Mouse (Mus musculus) kidney, embryonic 16.5 days (tissue): ENCODE measurements at regions not wholly inside any gene's neighbourhood (a gene's known extent, or its start where the extent isn't known, plus 50 kb on each side); places are given as distances from the start of the nearest gene placed in this dataset.

Experiments used
- ATAC-seq: fragments of 200-750 bp; cut with Nextera tagmentation; 2 replicates; pipeline ENCODE4 v1.8.0; 2017; ENCODE audit warnings: moderate TSS enrichment; ENCODE audit not compliant: low FRiP score, low TSS enrichment
- H3K27ac ChIP-seq: fragments of 300-500 bp; sonication (generic); 2 replicates; pipeline ENCODE4 v1.5.1; 2014; ENCODE audit warnings: low read length
- H3K27me3 ChIP-seq: fragments of 300-500 bp; sonication (generic); 2 replicates; pipeline ENCODE4 v1.6.1; 2014; ENCODE audit warnings: low read length, control low read depth, mixed read lengths; ENCODE audit not compliant: insufficient read depth
- H3K36me3 ChIP-seq: fragments of 300-500 bp; sonication (generic); 2 replicates; pipeline ENCODE4 v1.6.1; 2014; ENCODE audit warnings: low read length, control low read depth, mixed read lengths; ENCODE audit not compliant: insufficient read depth
- H3K4me1 ChIP-seq: fragments of 300-500 bp; sonication (generic); 2 replicates; pipeline ENCODE4 v1.6.1; 2014; ENCODE audit warnings: low read length, control low read depth, mixed read lengths; ENCODE audit not compliant: insufficient read depth
- H3K4me2 ChIP-seq: fragments of 300-500 bp; sonication (generic); replicated peaks from 2 replicates; pipeline ENCODE4 v1.6.1; 2014; ENCODE audit warnings: low read depth, low read length
- H3K4me3 ChIP-seq: fragments of 300-500 bp; sonication (generic); 2 replicates; pipeline ENCODE4 v1.5.1; 2014; ENCODE audit warnings: mild to moderate bottlenecking, low read length
- H3K9ac ChIP-seq: fragments of 300-500 bp; sonication (generic); replicated peaks from 2 replicates; pipeline ENCODE4 v1.6.1; 2014; ENCODE audit warnings: low read length
- H3K9me3 ChIP-seq: fragments of 300-500 bp; sonication (generic); 2 replicates; pipeline ENCODE4 v1.6.1; 2016; ENCODE audit warnings: low read length, control low read depth
- WGBS: fragments of 180-500 bp; shearing (Covaris S2); extraction: QIAGEN DNeasy Blood & Tissue Kit; methylation state at CpG from one replicate; pipeline ENCODE4 v1.1.7; 2014; 5-methylcytosine and 5-hydroxymethylcytosine counted together

GRCm38 (mm10) chr15:52095629-52096190 is 1789.0 kb upstream of the Gm7489 start:
- Histone ChIP-seq H3K9ac (no peak overlapping the region), H3K27me3 (peaks cover 3% of the 10 kb centered on the region; the same call in 1 of the 2 replicates), H3K4me1 (no peaks in the 10 kb centered on the region), H3K36me3 (no peaks in the 10 kb centered on the region), H3K9me3 (no peaks in the 10 kb centered on the region), H3K4me2 (no peak overlapping the region), H3K27ac (no peak overlapping the region), H3K4me3 (no peak overlapping the region)
- WGBS = 18% methylated on average over 6 of the region's 6 CpGs
- ATAC-seq = 0 out of 2 replicates have a peak, but pooled peaks have one; percentile 67

GRCm38 (mm10) chr15:52108761-52109160 is 1775.9 kb upstream of the Gm7489 start:
- 77% methylated on average over 2 of the region's 2 CpGs for WGBS
- no peaks in the 10 kb centered on the region for H3K4me1 ChIP-seq
- no peaks in the 10 kb centered on the region for H3K9me3 ChIP-seq
- ATAC-seq = no peak
- H3K4me3 ChIP-seq = no peak overlapping the region
- no peak overlapping the region for H3K4me2 ChIP-seq
- no peaks in the 10 kb centered on the region for H3K27me3 ChIP-seq
- no peak overlapping the region for H3K27ac ChIP-seq
- H3K9ac ChIP-seq = no peak overlapping the region
- no peaks in the 10 kb centered on the region for H3K36me3 ChIP-seq

GRCm38 (mm10) chr15:52114368-52115036 is 1770.2 kb upstream of the Gm7489 start:
- H3K4me3 ChIP-seq = no peak overlapping the region
- H3K4me1 ChIP-seq = no peaks in the 10 kb centered on the region
- WGBS = 73% methylated on average over 2 of the region's 2 CpGs
- H3K27ac ChIP-seq = no peak overlapping the region
- no peak overlapping the region for H3K4me2 ChIP-seq
- no peaks in the 10 kb centered on the region for H3K9me3 ChIP-seq
- ATAC-seq = no peak
- H3K9ac ChIP-seq = no peak overlapping the region
- H3K27me3 ChIP-seq = no peaks in the 10 kb centered on the region
- H3K36me3 ChIP-seq = no peaks in the 10 kb centered on the region

GRCm38 (mm10) chr15:52136693-52137092 is 1748.0 kb upstream of the Gm7489 start:
- Histone ChIP-seq H3K4me2 (no peak overlapping the region), H3K36me3 (no peaks in the 10 kb centered on the region), H3K9me3 (no peaks in the 10 kb centered on the region), H3K4me3 (no peak overlapping the region), H3K4me1 (no peaks in the 10 kb centered on the region), H3K27me3 (no peaks in the 10 kb centered on the region), H3K9ac (no peak overlapping the region), H3K27ac (no peak overlapping the region)
- ATAC-seq = no peak
- 76% methylated on average over 3 of the region's 3 CpGs for WGBS

GRCm38 (mm10) chr15:52153421-52153820 is 1731.3 kb upstream of the Gm7489 start:
- H3K4me2 ChIP-seq = no peak overlapping the region
- no peaks in the 10 kb centered on the region for H3K9me3 ChIP-seq
- no peak overlapping the region for H3K9ac ChIP-seq
- ATAC-seq = no peak; the same call in 1 of the 2 replicates
- 22% methylated on average over 5 of the region's 5 CpGs for WGBS
- no peaks in the 10 kb centered on the region for H3K4me1 ChIP-seq
- H3K27ac ChIP-seq = no peak overlapping the region
- H3K27me3 ChIP-seq = no peaks in the 10 kb centered on the region
- H3K36me3 ChIP-seq = no peaks in the 10 kb centered on the region
- no peak overlapping the region for H3K4me3 ChIP-seq

GRCm38 (mm10) chr15:52155784-52156183 is 1728.9 kb upstream of the Gm7489 start:
- Histone ChIP-seq H3K4me1 (peaks cover 6% of the 10 kb centered on the region; the same call in 1 of the 2 replicates), H3K36me3 (no peaks in the 10 kb centered on the region), H3K4me3 (no peak overlapping the region), H3K27ac (no peak overlapping the region), H3K27me3 (no peaks in the 10 kb centered on the region), H3K9ac (no peak overlapping the region), H3K4me2 (no peak overlapping the region), H3K9me3 (no peaks in the 10 kb centered on the region)
- WGBS = 56% methylated on average over 1 of the region's 1 CpGs
- no peak for ATAC-seq

- Histone ChIP-seq H3K36me3 (no peaks in the 10 kb centered on the region), H3K27ac (no peak overlapping the region), H3K9me3 (no peaks in the 10 kb centered on the region), H3K27me3 (no peaks in the 10 kb centered on the region), H3K4me3 (no peak overlapping the region), H3K4me2 (no peak overlapping the region), H3K4me1 (peaks cover 14% of the 10 kb centered on the region), H3K9ac (no peak overlapping the region)
- no peak for ATAC-seq
- 41% methylated on average over 4 of the region's 4 CpGs for WGBS
These were observed 1727.9 kb upstream of the Gm7489 start for GRCm38 (mm10) chr15:52156779-52157178.

GRCm38 (mm10) chr15:52160181-52161088 is 1724.3 kb upstream of the Gm7489 start:
- peak; percentile 87; the same call in 1 of the 2 replicates for ATAC-seq
- H3K9me3 ChIP-seq = no peaks in the 10 kb centered on the region
- peak overlapping the region; percentile 43 for H3K4me2 ChIP-seq
- no peaks in the 10 kb centered on the region for H3K27me3 ChIP-seq
- peak overlapping the region; percentile 36; the same call in 1 of the 2 replicates for H3K9ac ChIP-seq
- 20% methylated on average over 18 of the region's 18 CpGs for WGBS
- no peaks in the 10 kb centered on the region for H3K36me3 ChIP-seq
- no peak overlapping the region for H3K4me3 ChIP-seq
- H3K4me1 ChIP-seq = peaks cover 18% of the 10 kb centered on the region
- H3K27ac ChIP-seq = no peak overlapping the region

GRCm38 (mm10) chr15:52161089-52161442 is 1723.6 kb upstream of the Gm7489 start:
- WGBS = 8% methylated on average over 3 of the region's 3 CpGs
- H3K36me3 ChIP-seq = no peaks in the 10 kb centered on the region
- no peaks in the 10 kb centered on the region for H3K27me3 ChIP-seq
- H3K9me3 ChIP-seq = no peaks in the 10 kb centered on the region
- H3K9ac ChIP-seq = no peak overlapping the region
- peak overlapping the region; percentile 61; the same call in 1 of the 2 replicates for H3K27ac ChIP-seq
- ATAC-seq = no peak; the same call in 1 of the 2 replicates
- no peak overlapping the region for H3K4me2 ChIP-seq
- H3K4me3 ChIP-seq = no peak overlapping the region
- peaks cover 18% of the 10 kb centered on the region for H3K4me1 ChIP-seq
